Mouse (Mus musculus): ENCODE results near the gene Krt84. TPM values are rescaled to one million over a fixed set of nuclear protein-coding genes. Genes with fewer than 3 reads are reported as not detected.

The Krt84 gene
- polyA plus RNA-seq (2012; rRNA removed), result 2.2 and 2.9 TPM in 2 replicates

GRCm38 (mm10) chr15:101532720-101533119 is at the start of gene Krt84:
Gene Krt84, minus strand, starts transcription at chr15:101532820.
- no peak for DNase-seq
- Histone ChIP-seq H3K27me3 (ENCODE audit: control insufficient read depth, insufficient read depth, low read length) (no peaks in the 10 kb centered on the region), H3K4me1 (replicated peaks; ENCODE audit: control insufficient read depth, insufficient read depth, low read length) (no peaks in the 10 kb centered on the region), H3K36me3 (ENCODE audit: control insufficient read depth, insufficient read depth, low read length) (no peaks in the 10 kb centered on the region), H3K4me3 (ENCODE audit: control insufficient read depth, insufficient read depth, low read length) (no peak within 1 kb of the TSS), H3K27ac (ENCODE audit: control insufficient read depth, insufficient read depth, low read length) (no peak within 1 kb of the TSS)
- no peak for TF ChIP-seq CTCF (IDR thresholded peaks at IDR 0.05; ENCODE audit: borderline replicate concordance, control insufficient read depth, extremely low read depth, insufficient read depth, low read length, poor library complexity)
- WGBS, result 82% methylated on average over 7 of the region's 7 CpGs

GRCm38 (mm10) chr15:101581701-101582100 is 49.1 kb upstream of the Krt84 start:
- no peaks in the 10 kb centered on the region for H3K36me3 ChIP-seq (ENCODE audit: control insufficient read depth, insufficient read depth, low read length)

DNA sequence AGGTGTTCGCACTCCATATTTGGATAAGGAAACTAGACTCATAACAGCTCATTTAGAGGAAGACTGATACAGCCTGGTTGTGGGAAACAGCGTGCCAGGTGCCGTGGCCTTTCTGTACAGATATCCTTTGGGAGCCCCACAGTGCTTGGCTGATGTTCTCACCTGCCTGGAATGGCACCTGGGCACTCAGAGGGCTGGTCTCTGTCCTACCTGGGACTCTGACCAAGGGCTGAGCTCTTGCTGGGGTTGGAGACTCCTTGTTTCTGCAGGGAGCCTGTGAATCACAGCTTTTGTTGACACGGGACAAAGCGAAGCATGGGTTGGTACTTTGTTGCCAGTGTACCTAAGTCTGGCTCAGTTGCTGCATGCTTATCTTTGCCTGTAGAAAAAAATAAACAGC is 42.9 kb upstream of the Krt84 start:
- Histone ChIP-seq H3K27me3 (ENCODE audit: control insufficient read depth, insufficient read depth, low read length) (no peaks in the 10 kb centered on the region), H3K4me1 (replicated peaks; ENCODE audit: control insufficient read depth, insufficient read depth, low read length) (no peaks in the 10 kb centered on the region), H3K27ac (ENCODE audit: control insufficient read depth, insufficient read depth, low read length) (no peak overlapping the region), H3K4me3 (ENCODE audit: control insufficient read depth, insufficient read depth, low read length) (no peak overlapping the region), H3K36me3 (ENCODE audit: control insufficient read depth, insufficient read depth, low read length) (no peaks in the 10 kb centered on the region)
- 77% methylated on average over 5 of the region's 5 CpGs for WGBS
- TF ChIP-seq POLR2A (IDR thresholded peaks at IDR 0.05; ENCODE audit: control insufficient read depth, extremely low read depth, insufficient read depth, low read length, poor library complexity) (no peak), CTCF (IDR thresholded peaks at IDR 0.05; ENCODE audit: borderline replicate concordance, control insufficient read depth, extremely low read depth, insufficient read depth, low read length, poor library complexity) (no peak)
- no peak for DNase-seq

More at GRCm38 (mm10) chr15:101581701-101582100, 49.1 kb upstream of the Krt84 start:
- H3K27me3 ChIP-seq (ENCODE audit: control insufficient read depth, insufficient read depth, low read length), result no peaks in the 10 kb centered on the region
- no peak overlapping the region for H3K27ac ChIP-seq (ENCODE audit: control insufficient read depth, insufficient read depth, low read length)
- no peaks in the 10 kb centered on the region for H3K4me1 ChIP-seq (replicated peaks; ENCODE audit: control insufficient read depth, insufficient read depth, low read length)
- no peak for DNase-seq
- 79% methylated on average over 3 of the region's 3 CpGs for WGBS
- H3K4me3 ChIP-seq (ENCODE audit: control insufficient read depth, insufficient read depth, low read length), result no peak overlapping the region
- TF ChIP-seq POLR2A (IDR thresholded peaks at IDR 0.05; ENCODE audit: control insufficient read depth, extremely low read depth, insufficient read depth, low read length, poor library complexity) (no peak), CTCF (IDR thresholded peaks at IDR 0.05; ENCODE audit: borderline replicate concordance, control insufficient read depth, extremely low read depth, insufficient read depth, low read length, poor library complexity) (no peak)

GRCm38 (mm10) chr15:101573796-101574345 is 41.3 kb upstream of the Krt84 start, which contains the start of gene Krt75:
Gene Krt75, minus strand, starts transcription at chr15:101573904.
- Histone ChIP-seq H3K27me3 (ENCODE audit: control insufficient read depth, insufficient read depth, low read length) (no peaks in the 10 kb centered on the region), H3K27ac (ENCODE audit: control insufficient read depth, insufficient read depth, low read length) (no peak within 1 kb of the TSS), H3K4me1 (replicated peaks; ENCODE audit: control insufficient read depth, insufficient read depth, low read length) (no peaks in the 10 kb centered on the region), H3K36me3 (ENCODE audit: control insufficient read depth, insufficient read depth, low read length) (no peaks in the 10 kb centered on the region), H3K4me3 (ENCODE audit: control insufficient read depth, insufficient read depth, low read length) (no peak within 1 kb of the TSS)
- DNase-seq, result no peak
- 73% methylated on average over 15 of the region's 15 CpGs for WGBS
- TF ChIP-seq CTCF (IDR thresholded peaks at IDR 0.05; ENCODE audit: borderline replicate concordance, control insufficient read depth, extremely low read depth, insufficient read depth, low read length, poor library complexity) (no peak), POLR2A (IDR thresholded peaks at IDR 0.05; ENCODE audit: control insufficient read depth, extremely low read depth, insufficient read depth, low read length, poor library complexity) (no peak)

DNA sequence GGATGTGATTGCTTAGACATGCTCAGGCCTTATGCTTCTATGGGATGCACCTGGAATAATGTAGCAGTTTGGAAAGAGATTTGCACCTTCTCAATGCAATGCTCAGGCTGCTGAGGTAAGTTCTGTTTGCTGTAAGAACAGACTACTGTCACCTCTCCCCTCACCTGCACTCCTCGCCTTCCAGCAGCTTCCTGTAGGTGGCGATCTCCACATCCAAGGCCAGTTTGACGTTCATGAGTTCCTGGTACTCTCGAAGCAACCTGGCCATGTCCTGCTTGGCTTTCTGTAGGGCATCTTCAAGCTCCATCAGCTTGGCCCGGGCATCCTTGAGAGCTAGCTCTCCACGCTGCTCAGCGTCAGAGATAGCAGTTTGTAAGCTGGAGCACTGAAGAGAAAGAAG is 35.2 kb upstream of the Krt84 start:
- peak; percentile 45; the same call in 1 of the 2 replicates for TF ChIP-seq CTCF (IDR thresholded peaks at IDR 0.05; ENCODE audit: borderline replicate concordance, control insufficient read depth, extremely low read depth, insufficient read depth, low read length, poor library complexity)
- no peak for TF ChIP-seq POLR2A (IDR thresholded peaks at IDR 0.05; ENCODE audit: control insufficient read depth, extremely low read depth, insufficient read depth, low read length, poor library complexity)
- WGBS, result 45% methylated on average over 7 of the region's 7 CpGs
- no peak overlapping the region for H3K4me3 ChIP-seq (ENCODE audit: control insufficient read depth, insufficient read depth, low read length)
- H3K27me3 ChIP-seq (ENCODE audit: control insufficient read depth, insufficient read depth, low read length), result no peaks in the 10 kb centered on the region
- H3K27ac ChIP-seq (ENCODE audit: control insufficient read depth, insufficient read depth, low read length), result no peak overlapping the region
- no peaks in the 10 kb centered on the region for H3K4me1 ChIP-seq (replicated peaks; ENCODE audit: control insufficient read depth, insufficient read depth, low read length)
- H3K36me3 ChIP-seq (ENCODE audit: control insufficient read depth, insufficient read depth, low read length), result no peaks in the 10 kb centered on the region
- DNase-seq, result peak; percentile 11

- H3K4me1 ChIP-seq (replicated peaks; ENCODE audit: control insufficient read depth, insufficient read depth, low read length), result no peaks in the 10 kb centered on the region
- H3K27ac ChIP-seq (ENCODE audit: control insufficient read depth, insufficient read depth, low read length), result no peak within 1 kb of the TSS
- 69% methylated on average over 5 of the region's 5 CpGs for WGBS
- DNase-seq, result no peak
- no peaks in the 10 kb centered on the region for H3K27me3 ChIP-seq (ENCODE audit: control insufficient read depth, insufficient read depth, low read length)
- H3K4me3 ChIP-seq (ENCODE audit: control insufficient read depth, insufficient read depth, low read length), result no peak within 1 kb of the TSS
- TF ChIP-seq POLR2A (IDR thresholded peaks at IDR 0.05; ENCODE audit: control insufficient read depth, extremely low read depth, insufficient read depth, low read length, poor library complexity), result no peak
- no peak for TF ChIP-seq CTCF (IDR thresholded peaks at IDR 0.05; ENCODE audit: borderline replicate concordance, control insufficient read depth, extremely low read depth, insufficient read depth, low read length, poor library complexity)
- no peaks in the 10 kb centered on the region for H3K36me3 ChIP-seq (ENCODE audit: control insufficient read depth, insufficient read depth, low read length)
These were observed 30.2 kb upstream of the Krt84 start, which contains the start of gene Krt90 for GRCm38 (mm10) chr15:101562850-101563249. Gene Krt90, minus strand, starts transcription at chr15:101562950.

Measured in thymus, adult 2 months (tissue).